Mouse (Mus musculus) bone marrow macrophage, adult 2 months (primary cell): ENCODE measurements around the gene Hist1h4j.

Experiments
- CTCF ChIP-seq: IDR thresholded peaks from 2 replicates; pipeline ENCODE4 v1.5.1; 2012; ENCODE audit warnings: low read depth, mild to moderate bottlenecking, low read length, moderate library complexity
- POLR2A ChIP-seq: IDR thresholded peaks from 2 replicates; pipeline ENCODE4 v1.6.1; 2012; ENCODE audit warnings: mild to moderate bottlenecking, low read depth, low read length, borderline replicate concordance

GRCm38 (mm10) chr13:21715131-21715863, 19.6 kb upstream of the Hist1h4j start:
- TF ChIP-seq CTCF = no peak
- TF ChIP-seq POLR2A = no peak
